Mouse (Mus musculus) kidney, adult 9 months (tissue): ENCODE results near the gene Klrg2.

Experiments used
- DNase-seq: peaks from one replicate; pipeline ENCODE4 v3.0.0; 2022

The Klrg2 gene

DNA sequence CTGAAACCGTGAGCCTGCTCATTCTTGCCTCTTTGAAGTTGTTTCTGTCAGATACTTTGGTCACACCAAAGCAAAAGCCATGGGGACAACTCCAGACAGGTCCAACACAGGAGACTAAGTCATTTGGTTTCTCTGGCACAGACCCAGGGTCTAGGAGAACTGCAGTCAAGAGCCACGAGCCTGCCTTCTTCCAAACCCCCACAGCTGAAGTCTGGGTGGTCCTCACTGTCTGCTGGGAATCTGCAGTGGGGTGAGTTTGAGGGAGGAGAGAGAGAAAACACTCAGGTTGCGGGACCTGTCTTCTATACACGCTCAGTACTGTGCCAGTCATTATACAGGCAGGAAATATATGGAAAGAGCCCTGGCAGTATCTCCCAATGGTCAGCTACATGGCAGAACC is 9.6 kb downstream of the Klrg2 start:
- DNase-seq = no peak

DNA sequence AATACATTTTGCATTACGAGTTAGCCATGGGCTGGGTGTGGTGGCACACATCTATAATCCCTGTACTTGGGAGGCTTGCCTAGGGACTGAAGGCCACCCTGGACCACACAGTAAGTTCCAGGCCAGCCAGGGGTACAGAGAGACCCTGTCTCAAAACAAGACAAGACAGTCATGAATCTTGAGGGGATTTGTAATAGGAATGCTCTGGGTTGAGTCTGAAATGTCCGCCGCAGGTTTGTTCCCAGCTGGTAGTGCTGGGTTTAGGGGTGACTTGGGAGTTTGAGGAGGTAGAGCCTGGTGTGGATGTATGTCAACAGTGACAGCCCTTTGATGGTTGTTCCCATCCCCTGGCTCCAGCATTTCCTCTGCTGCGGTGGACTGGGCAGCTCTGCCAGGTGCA is 10.0 kb downstream of the Klrg2 start:
- DNase-seq = no peak

DNA sequence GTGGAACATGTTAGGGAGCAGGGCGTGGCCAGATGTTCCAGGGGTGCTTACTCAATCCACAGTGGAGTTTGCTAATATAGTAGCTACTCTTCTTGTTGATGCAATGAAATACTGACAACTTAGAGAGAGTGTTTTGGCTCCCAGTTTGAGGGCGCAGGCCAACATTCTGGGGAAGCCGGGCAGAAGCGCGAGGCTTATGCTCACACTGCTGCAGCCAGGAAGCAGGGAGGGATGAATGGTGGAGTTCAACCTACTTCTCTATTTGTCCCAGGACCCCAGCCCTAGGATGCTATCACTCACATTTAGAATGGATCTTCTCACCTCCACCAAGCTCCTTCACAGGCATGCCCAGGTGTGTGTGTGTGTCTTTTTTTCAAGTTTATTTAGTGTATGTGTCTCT is 11.0 kb downstream of the Klrg2 start:
- no peak for DNase-seq

DNA sequence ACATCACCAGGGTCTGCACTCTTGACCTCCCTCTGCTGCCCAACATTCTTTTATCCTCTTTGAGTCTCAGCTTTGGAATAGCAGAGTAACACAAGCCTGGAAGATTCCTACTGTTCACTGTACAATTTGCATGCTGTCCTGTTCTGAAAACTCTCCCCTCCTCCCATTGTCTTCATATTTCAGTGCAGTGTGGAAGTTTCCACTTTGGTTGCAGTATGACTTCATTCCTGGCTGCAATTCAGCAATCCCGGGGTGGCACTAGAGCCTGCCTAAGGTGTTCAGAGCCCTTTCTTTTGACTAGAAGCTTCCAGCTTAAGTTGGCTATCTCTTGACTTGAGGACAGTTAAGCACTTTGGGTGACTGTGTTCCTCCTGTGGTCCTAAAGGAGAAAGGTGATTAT is 12.6 kb downstream of the Klrg2 start:
- no peak for DNase-seq

DNA sequence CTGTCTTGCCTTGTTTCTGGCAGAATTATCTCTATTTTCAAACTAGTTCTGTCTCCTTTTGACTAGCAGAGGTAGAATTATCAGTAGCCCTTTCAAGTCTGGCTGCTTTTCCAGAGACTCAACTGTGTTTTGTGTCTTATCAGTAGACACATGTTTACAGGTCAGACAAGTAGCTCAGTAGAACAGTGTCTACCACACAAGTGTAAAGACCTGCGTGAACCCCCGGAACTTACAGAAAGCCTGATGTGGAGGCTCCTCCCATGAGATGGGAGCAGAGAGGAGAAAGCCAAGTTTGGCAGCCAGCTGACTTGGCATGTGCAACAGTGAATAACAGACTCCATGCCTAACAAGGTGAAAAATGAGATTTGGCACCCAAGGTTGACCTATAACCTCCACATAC is 13.6 kb downstream of the Klrg2 start:
- DNase-seq = no peak

DNA sequence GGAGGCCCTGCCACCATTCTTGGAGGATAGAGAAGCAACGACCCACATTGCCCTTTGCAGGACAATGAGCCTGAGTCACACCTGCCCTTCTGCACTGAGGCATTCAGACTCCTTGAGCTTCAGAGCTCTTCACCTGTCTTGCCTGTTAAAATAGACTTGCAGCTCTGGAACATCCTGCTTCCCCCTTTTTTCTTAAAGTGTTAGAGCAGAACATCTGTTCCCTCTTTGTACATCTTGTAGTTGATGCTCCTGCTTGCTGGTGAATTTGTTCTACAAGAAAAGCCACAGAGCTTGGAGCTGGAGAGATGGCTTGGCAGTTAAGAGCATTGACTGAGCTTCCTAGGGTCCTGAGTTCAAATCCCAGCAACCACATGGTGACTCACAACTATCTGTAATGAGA is 14.6 kb downstream of the Klrg2 start:
- DNase-seq = no peak

DNA sequence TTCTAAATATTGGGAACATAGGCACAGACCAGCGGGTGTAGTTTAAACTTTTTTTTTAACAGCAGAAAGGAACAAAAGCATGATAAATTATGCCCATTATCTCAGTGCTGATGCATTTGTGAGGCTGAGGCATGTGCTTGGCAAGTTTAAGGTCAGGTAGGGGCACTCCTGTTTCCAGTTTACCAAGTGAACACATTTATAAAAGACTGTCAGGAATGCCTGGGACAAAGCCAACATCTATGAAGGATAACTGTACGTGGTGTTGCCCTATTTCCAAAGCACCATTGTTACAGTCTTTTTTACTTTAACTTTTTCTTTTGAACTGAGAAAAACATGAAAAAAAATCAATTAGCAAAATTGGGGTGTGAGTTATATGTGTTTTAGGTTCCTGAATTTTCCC is 27.1 kb downstream of the Klrg2 start:
- no peak for DNase-seq

DNA sequence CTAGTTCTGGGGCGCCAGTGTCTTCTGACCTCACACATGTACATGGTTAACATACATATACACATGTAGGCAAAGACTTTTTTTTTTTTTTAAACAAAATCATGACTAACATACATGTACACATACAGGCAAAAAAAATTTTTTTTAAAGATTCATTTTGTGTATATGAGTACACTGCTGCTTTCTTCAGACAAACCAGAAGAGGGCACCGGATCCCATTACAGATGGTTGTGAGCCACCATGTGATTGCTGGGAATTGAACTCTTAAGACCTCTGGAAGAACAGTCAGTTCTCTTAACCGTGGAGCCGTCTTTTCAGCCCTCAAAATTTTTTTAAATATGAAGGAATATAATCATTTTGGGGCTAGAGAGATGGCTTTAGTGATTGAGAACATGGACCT is 39.6 kb downstream of the Klrg2 start:
- no peak for DNase-seq

DNA sequence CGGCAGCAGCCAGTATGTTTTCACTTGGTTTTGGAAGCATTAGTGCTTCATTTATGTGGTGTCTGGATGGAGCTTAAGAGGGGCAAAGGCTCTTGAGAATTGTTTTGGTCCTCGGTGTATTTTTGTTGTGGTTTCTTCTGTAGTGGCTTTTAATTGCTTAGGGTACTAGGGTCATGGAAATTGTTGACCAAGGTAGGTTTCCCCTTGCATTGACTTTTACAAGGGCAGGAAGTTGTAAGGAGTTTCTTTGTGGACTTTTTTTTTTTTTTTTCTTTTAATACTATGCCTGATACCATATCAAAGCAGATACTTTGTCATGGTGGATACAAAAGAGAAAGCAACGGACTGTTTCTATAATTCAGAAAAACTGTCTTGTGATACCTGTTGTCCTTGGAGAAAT is 55.3 kb downstream of the Klrg2 start:
- DNase-seq = no peak

DNA sequence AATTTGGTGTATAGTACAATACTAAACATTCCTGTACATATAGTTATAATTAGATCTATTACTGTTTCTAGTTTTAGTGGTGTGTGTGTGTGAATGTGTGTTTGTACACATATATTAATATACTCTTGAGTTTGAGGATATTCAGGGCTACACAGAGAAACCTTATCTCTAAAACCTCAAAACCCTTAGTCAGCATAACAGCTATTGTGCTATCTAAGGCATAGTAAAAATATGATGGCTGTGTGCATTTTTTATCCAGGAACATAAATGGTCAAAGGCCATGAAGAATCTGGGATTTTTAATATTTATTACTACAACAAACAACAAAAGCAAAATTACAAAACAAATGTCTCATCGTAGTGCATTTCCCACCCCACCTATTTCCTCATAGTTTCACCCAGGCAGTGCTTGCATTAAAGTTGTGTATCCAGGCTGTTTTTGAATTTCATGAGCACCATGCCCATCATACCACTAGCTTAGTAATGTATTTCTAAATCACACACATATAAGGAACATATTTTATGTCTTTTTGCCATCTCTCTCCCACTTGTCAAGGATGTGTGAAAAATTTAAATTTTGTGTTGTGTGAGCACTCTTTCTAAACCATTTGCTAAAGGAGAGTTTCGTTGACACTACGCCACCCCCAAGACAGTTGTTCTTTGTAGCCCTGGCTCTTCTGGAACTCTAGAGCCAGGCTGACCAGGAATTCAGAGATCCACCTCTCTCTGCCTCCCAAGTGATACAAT is 56.8 kb downstream of the Klrg2 start:
- no peak for DNase-seq

DNA sequence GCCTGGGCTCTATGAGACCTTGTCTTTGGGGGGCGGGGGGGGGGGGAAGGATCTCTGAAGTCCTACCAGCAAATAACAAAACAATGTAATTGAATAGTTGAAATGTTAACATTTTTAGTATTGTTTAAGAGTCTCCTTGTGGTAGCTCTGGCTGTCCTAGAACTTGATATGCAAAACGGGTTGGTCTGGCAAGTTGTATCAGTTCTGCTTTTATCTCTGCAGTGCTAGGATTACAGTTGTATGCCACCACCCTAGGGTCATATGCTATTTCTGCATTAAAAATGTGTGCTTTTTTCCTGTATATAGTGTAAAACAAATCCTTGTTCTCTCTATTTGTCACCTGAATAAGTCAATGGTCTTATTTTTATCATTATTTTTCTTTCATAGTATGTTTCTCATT is 60.9 kb downstream of the Klrg2 start:
- DNase-seq = no peak
